In the genomic region with DNA sequence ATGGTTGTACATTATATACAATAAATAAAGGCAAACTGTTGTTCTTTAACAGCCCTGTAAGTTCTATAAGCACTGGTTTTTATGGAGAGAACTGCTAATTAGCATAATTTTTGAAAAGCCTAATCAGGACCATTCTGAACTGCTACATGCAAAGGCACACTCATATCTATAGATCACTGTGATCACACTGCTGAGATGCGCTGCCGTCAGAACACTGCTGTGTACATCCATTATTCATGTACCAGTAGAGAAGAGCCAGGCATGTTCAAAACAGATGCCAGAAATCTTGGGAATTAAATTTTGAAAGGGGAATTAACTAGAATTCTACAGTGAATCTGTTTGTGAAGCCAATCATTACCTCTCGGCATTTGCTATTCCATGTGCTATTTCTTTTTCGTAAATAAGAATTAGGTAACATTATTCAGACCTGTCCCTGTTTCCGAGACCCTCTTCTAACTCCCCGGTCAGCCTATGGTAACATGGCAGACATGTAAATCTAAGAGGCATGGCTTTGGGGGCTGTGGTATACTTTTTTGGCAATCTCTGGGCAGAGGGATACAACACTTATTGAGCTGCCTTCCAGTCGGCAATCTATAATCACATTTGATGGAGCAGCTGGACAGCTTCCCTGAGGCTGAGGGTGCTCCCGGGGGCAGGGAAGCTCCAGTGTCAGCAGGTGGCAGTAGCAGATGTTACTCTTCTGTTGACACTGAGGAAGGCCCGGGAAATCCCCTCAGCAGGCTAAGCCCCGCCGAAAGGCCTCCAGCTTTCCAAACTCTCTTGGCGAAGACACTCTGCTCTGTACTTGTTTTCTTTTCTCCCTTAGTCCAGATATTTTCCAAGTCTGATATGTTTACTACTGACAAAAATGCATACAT, we compare ENCODE assay signal across 10 mouse cellular contexts. TPM values are rescaled to one million over a fixed set of nuclear protein-coding genes. Genes with fewer than 3 reads are reported as not detected.
DNase-seq lines count a peak whose midpoint lies in the region; ATAC-seq and TF ChIP-seq lines count a peak whose summit lies in the region.
"Had no signal": no experiment of that assay in that cellular context is flagged by ENCODE, and none has a peak within 500 bp of the region (broad histone marks: within the 10 kb centered on the region; RNA-seq: fewer than 3 reads in every experiment).

No protein-coding gene starts in this region.

- no peaks in the 10 kb centered on the region for H3K27me3 ChIP-seq in kidney, embryonic 14.5 days (ENCODE audit: control insufficient read depth, insufficient read depth, low read length)
- no peaks in the 10 kb centered on the region for H3K27me3 ChIP-seq in hindbrain, embryonic 12.5 days
- no peaks in the 10 kb centered on the region for H3K27me3 ChIP-seq in neural tube, embryonic 11.5 days (ENCODE audit: control insufficient read depth, insufficient read depth, low read length)
- H3K27me3 ChIP-seq: embryonic facial prominence, embryonic 12.5 days; heart, embryonic 15.5 days had no signal

- no peaks in the 10 kb centered on the region for H3K36me3 ChIP-seq in kidney, embryonic 14.5 days (ENCODE audit: control insufficient read depth, insufficient read depth, low read length)
- H3K36me3 ChIP-seq in hindbrain, embryonic 12.5 days = no peaks in the 10 kb centered on the region
- H3K36me3 ChIP-seq in neural tube, embryonic 11.5 days (ENCODE audit: control insufficient read depth, insufficient read depth, low read length) = no peaks in the 10 kb centered on the region
- H3K36me3 ChIP-seq: embryonic facial prominence, embryonic 12.5 days; heart, embryonic 15.5 days had no signal

- TF ChIP-seq CTCF in brain, embryonic 14.5 days (IDR thresholded peaks at IDR 0.05; ENCODE audit: borderline replicate concordance, extremely low read depth, insufficient read depth, insufficient read length) = 0 out of 2 replicates have a peak, but pooled peaks have one; percentile 4

- DNase-seq in kidney, adult 18-20 months = no peak
- DNase-seq in brain, embryonic 14.5 days (ENCODE audit: low read depth) = peak; percentile 66
- DNase-seq in neural tube, embryonic 11.5 days (ENCODE audit: low spot score) = peak; percentile 53
- DNase-seq in thymus, postnatal 4 days = no peak
- DNase-seq in thymus, adult 18-20 months = no peak

- 49% methylated on average over 12 of the region's 12 CpGs for WGBS in kidney, embryonic 14.5 days
- WGBS in hindbrain, embryonic 12.5 days = 47% methylated on average over 12 of the region's 12 CpGs
- 52% methylated on average over 12 of the region's 12 CpGs for WGBS in neural tube, embryonic 11.5 days

- peak; percentile 76; the same call in 1 of the 2 replicates for ATAC-seq in kidney, embryonic 14.5 days (ENCODE audit: low FRiP score, low TSS enrichment)
- peak; percentile 69; the same call in 1 of the 2 replicates for ATAC-seq in hindbrain, embryonic 12.5 days (ENCODE audit: low FRiP score)
- ATAC-seq in neural tube, embryonic 11.5 days (ENCODE audit: insufficient read depth, low FRiP score, low TSS enrichment) = peak; percentile 60; the same call in 1 of the 2 replicates
- ATAC-seq: Patski had no signal

- H3K4me3 ChIP-seq in kidney, embryonic 14.5 days (ENCODE audit: low read length) = no peak overlapping the region
- no peak overlapping the region for H3K4me3 ChIP-seq in hindbrain, embryonic 12.5 days
- H3K4me3 ChIP-seq in neural tube, embryonic 11.5 days (ENCODE audit: low read depth, low read length) = no peak overlapping the region
- H3K4me3 ChIP-seq: embryonic facial prominence, embryonic 12.5 days; heart, embryonic 15.5 days had no signal

- H3K27ac ChIP-seq in kidney, embryonic 14.5 days (ENCODE audit: low read depth, low read length) = no peak overlapping the region
- no peak overlapping the region for H3K27ac ChIP-seq in hindbrain, embryonic 12.5 days
- no peak overlapping the region for H3K27ac ChIP-seq in neural tube, embryonic 11.5 days (ENCODE audit: low read depth, low read length)
- H3K27ac ChIP-seq: embryonic facial prominence, embryonic 12.5 days; heart, embryonic 15.5 days had no signal

- no peak overlapping the region for H3K4me2 ChIP-seq in kidney, embryonic 14.5 days (replicated peaks; ENCODE audit: low read depth, low read length)
- H3K4me2 ChIP-seq in hindbrain, embryonic 12.5 days (replicated peaks) = no peak overlapping the region
- H3K4me2 ChIP-seq in neural tube, embryonic 11.5 days (ENCODE audit: low read depth) = no peak overlapping the region
- H3K4me2 ChIP-seq: embryonic facial prominence, embryonic 12.5 days; heart, embryonic 15.5 days had no signal

- H3K9me3 ChIP-seq in kidney, embryonic 14.5 days (ENCODE audit: control insufficient read depth, low read length) = no peaks in the 10 kb centered on the region
- no peaks in the 10 kb centered on the region for H3K9me3 ChIP-seq in hindbrain, embryonic 12.5 days (replicated peaks)
- H3K9me3 ChIP-seq in neural tube, embryonic 11.5 days (ENCODE audit: control insufficient read depth, low read length) = no peaks in the 10 kb centered on the region
- H3K9me3 ChIP-seq: embryonic facial prominence, embryonic 12.5 days; heart, embryonic 15.5 days had no signal

- no peak for TF ChIP-seq POLR2A in brain, embryonic 14.5 days (IDR thresholded peaks at IDR 0.05; ENCODE audit: borderline replicate concordance, extremely low read depth, insufficient read depth, insufficient read length, poor library complexity, severe bottlenecking)

- H3K9ac ChIP-seq in kidney, embryonic 14.5 days (ENCODE audit: low read depth, low read length) = no peak overlapping the region
- H3K9ac ChIP-seq in hindbrain, embryonic 12.5 days = no peak overlapping the region
- H3K9ac ChIP-seq in neural tube, embryonic 11.5 days (ENCODE audit: low read length) = no peak overlapping the region
- H3K9ac ChIP-seq: embryonic facial prominence, embryonic 12.5 days; heart, embryonic 15.5 days had no signal

- no peaks in the 10 kb centered on the region for H3K4me1 ChIP-seq in kidney, embryonic 14.5 days (ENCODE audit: control insufficient read depth, insufficient read depth, low read length)
- peaks cover 4% of the 10 kb centered on the region; the same call in 1 of the 2 replicates for H3K4me1 ChIP-seq in hindbrain, embryonic 12.5 days
- H3K4me1 ChIP-seq in neural tube, embryonic 11.5 days (ENCODE audit: control insufficient read depth, insufficient read depth, low read length) = no peaks in the 10 kb centered on the region
- H3K4me1 ChIP-seq: embryonic facial prominence, embryonic 12.5 days; heart, embryonic 15.5 days had no signal

RNA-seq across cellular contexts. Expression of a gene that starts 25.2 kb away (rescaled TPM):
- polyA plus RNA-seq in kidney, embryonic 14.5 days (2014; fragmentation: Nextera tagmentation; extraction: Ambion mirVana) = 6.7 and 6.8 TPM in 2 replicates
- 1.8 and 3.0 TPM in 2 replicates for polyA plus RNA-seq in brain, embryonic 14.5 days (2012; rRNA removed)
- polyA plus RNA-seq in hindbrain, embryonic 12.5 days (2016; fragmentation: Nextera tagmentation; extraction: Ambion mirVana) = 4.4 and 4.5 TPM in 2 replicates
- 3.0 and 3.9 TPM in 2 replicates for polyA plus RNA-seq in neural tube, embryonic 11.5 days (2014; fragmentation: Nextera tagmentation; extraction: Ambion mirVana)
- polyA plus RNA-seq: Patski had no signal

Comparison
In these comparisons a context has a peak if more than half of its experiments do, and no peak if none do; other contexts are left out.
1. DNase-seq: peak in brain, embryonic 14.5 days (single experiment) and neural tube, embryonic 11.5 days (single experiment); none in kidney, adult 18-20 months (single experiment), thymus, postnatal 4 days (single experiment) and thymus, adult 18-20 months (0 of 2).
2. Peak in every context shown above with its lines, with median percentiles within 50 percentile points of each other: ATAC-seq.